Mouse (Mus musculus): Measurements from ENCODE around the gene Pax2.

DNA sequence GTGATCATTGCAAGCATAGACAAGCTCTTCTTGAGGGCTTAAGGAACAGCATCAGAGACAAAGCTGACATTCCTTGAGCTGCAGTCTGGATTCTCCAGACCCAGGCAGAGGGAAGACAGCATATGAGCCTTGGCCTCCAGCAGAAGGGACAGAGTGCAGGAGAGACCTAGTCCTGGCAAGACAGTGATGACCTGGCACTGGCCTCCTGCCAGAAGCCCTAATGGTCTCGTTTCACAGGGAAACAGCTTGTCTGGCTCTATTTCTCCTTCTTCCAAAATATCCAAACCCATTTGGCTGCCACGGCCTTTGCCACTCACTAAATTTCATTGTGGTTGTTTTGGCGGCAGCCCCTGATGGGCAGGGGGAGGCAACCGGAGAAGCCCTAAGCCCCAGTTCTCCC is 36.1 kb downstream of the Pax2 start:
- TF ChIP-seq POLR2A (IDR thresholded peaks at IDR 0.05; ENCODE audit: insufficient read depth, low read depth, low read length) (no peak), CTCF (IDR thresholded peaks at IDR 0.05; ENCODE audit: insufficient read depth, low read depth, low read length) (no peak)
